Mouse (Mus musculus): ENCODE measurements around the gene Uba52. TPM values are rescaled to one million over a fixed set of nuclear protein-coding genes. Genes with fewer than 3 reads are reported as not detected.

Uba52 gene
- total RNA-seq, 2 experiments from 2014 or later, result 1,251 to 1,480 TPM

DNA sequence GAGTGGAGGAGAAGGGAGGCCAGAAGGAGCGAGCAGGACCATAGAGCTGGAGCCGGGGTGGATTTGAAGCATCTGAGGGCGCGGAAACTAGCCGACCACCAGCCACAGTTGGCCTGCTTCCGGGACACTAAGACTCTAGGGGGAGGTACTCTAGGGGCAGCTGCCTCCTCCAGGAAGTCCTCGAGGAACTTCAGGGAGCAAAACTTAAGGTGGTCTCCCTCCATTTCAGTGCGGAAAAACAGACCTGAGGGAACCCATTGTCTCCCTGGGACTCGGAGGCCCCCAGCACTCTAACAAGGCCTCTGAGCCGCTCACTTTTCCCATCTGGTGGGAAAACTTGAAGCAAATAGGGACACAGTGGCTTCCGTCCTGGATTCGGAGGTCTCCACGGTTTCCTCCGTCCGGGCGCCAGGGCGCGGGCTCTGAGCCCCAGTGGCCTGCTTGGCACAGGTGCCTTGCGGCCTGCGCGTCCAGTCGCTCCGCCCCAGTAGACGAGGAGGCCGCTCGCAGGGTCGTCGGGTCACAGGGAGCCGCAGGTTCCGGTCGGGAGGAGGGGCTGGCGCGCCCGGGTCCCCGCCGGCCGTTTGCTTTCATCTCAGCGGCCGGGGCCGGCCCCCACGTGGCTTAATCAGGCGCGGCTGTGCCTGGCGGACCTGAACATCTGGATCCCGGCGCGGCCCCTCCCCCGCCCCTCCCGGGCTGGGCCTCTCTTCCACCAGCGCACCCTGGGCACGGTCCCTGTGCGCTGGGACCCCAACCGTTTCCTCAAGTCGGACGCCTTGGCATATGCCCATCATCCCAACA, 22.4 kb downstream of the Uba52 start:
- ATAC-seq (replicated peaks; ENCODE audit: low FRiP score, poor library complexity, severe bottlenecking), result no peak

DNA sequence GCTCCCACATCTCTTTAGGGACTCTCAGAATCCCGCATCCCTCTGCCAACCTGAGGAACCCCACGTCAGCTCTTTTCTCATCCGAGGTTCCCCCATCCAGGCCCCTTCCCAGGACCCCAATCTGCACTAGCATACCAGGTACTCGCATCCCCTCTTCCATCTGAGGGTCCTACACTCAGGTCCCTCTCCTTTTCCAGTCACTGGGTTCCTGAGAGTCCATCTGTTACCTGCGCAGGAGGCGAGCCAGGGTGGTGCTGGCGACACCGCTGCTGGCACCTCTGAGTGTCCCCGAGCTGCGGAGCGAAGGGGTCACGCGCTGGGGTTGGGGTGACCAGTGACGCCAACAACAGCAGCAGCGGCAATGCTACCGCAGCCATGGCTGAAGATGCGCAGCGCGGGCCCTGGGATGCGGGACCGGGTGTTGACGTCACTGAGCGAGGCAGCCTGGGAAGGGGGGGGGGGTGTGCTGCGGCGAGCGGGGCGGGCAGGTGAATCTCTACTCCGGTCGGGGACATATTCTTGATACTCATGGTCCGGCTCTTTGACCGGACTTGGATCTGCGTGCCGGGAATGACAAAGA, 23.6 kb downstream of the Uba52 start, which contains the start of gene Tmem59l:
Tmem59l (minus strand) TSS at position 418 of the 580 bp plus-strand sequence.
- no peak for ATAC-seq (replicated peaks; ENCODE audit: low FRiP score, poor library complexity, severe bottlenecking)

DNA sequence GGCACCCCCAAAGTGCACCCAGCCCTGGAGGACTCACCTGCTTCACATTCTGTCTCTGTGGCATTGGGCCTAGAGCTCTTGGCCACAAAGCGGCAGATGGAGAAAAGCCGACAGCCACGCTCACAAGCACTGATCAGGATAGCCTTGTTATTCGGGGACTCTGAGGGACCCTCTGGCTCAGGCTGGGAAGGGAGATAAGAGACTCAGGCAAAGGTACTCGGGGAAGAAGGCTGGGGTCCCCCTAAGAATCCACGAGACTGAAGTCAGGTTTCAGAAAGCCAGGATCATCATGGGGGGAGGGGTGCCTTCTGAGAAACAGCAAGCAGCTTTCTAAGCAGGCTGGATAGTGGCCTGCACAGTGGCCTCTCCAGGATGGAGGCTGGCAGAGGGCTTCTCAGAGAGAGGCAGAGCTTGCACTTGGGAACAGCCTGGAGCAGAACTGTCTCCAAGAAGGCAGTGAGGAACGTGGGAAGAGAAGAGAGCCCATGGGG, 24.4 kb downstream of the Uba52 start:
- ATAC-seq (replicated peaks; ENCODE audit: low FRiP score, poor library complexity, severe bottlenecking), result no peak

DNA sequence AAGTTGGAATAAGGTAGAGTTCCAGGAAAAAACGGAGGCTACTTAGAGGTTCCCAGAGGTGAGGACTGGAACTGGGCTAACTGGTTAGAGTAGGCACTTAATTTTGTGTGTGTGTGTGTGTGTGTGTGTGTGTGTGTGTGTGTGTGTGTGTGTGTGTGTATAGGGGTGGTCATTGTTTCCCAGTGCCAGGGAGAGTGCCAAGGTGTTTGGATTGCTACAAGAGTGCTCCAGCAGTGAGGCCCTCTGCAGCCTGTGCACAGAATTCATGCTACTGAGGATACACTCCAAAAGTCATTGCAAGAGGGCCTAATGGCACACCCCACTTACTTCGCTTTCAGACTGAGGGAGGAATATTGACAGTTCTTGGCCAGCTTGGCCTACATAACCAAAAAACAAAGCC, 27.7 kb downstream of the Uba52 start:
- ATAC-seq (replicated peaks; ENCODE audit: low FRiP score, poor library complexity, severe bottlenecking), result no peak

DNA sequence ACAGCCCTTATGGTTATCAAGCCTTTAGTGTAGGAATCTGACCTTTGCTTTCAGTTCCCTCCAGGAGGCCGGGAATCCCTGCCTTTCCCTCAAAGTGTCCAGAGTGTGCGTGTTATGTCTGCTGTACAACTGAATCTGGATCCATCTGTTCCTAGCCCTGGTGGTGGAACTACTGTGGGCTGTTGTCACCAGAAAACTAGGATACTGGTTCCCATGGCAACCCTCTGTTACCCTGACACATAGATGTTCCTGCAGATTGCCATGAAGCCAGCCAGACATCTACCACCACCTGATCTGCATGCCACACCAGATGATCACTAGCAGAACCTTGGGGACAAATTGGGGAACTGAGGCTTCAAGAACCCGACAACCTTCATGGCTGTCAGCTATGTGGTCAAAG, 28.7 kb downstream of the Uba52 start:
- no peak for ATAC-seq (replicated peaks; ENCODE audit: low FRiP score, poor library complexity, severe bottlenecking)

DNA sequence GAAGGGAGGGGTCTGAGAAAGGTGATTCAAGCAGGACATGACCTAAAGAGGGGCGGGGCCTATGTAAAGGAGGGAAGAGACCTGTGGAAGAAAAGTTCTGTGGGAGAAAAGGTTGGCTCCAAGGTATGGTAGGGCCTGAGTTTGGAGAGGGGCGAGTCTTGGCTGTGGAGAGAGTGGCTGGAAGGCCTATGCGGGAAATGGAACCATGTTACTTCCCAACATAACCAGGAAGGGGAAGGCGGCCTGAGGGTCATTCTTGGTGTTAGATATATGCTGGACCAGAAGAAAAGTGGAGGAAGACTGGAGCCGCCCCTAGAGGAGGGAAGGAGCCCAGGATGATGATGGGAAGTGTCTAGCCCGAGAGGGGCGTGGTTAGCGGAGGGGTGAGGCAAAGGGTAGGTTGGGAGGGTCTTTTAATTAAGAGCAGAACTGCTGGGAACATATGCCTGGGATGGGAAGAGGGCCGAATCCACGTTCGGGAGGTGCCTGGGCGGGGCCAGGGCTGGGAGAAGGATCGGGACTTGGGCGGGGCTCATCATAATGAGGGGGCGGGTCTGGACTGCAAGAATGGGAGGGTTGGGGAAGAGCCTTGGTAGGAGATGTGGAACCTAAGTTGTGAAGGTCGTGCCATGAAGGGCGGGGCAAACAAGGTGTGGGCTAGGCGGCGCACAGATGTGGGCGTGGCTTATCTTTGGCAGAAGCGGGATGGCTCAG, 33.2 kb downstream of the Uba52 start:
- ATAC-seq (replicated peaks; ENCODE audit: low FRiP score, poor library complexity, severe bottlenecking), result peak; percentile 33; the same call in 1 of the 2 replicates

DNA sequence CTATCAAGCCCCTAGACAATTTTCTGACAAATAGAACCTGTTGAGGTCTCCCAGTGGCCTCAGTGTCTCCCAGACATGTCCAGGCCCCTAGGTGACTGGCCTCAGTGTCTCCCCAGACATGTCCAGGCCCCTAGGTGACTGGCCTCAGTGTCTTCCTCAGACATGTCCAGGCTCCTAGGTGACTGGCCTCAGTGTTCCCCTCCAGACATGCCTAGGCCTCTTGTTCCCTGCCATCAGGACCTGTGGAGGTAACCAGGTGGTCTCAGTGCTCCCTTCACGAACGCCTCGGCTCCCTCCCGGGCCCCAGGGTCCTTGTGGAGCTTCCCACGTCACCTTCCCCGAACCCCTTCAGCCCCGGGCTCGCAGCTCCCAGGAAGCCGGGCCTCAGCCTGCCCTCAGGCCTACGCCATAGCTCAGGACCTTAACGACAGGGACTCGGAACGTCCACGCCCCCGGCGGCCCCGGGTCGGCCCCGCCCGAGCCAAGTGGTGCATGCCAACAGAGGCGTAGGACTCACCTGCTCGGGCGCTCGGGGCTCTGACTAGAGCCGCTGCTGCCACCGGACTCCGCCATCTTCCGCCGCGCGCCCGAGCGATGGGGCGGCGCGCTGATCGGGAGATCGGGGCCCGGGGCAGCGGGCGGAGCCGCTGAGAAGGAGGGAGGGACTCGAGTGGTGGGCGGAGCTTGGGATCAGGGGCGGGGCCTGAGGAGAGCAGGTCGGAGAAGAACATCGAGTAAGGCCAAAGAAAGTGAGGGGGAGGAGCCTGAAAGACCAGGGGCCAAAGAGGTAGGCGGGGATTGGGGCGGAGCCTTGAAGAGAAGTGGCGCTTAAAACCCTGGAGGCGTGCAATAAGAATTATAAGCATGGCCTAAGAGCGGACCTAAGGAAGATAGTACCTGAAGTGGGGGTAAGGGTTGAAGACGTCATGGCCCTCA, 34.0 kb downstream of the Uba52 start, which contains the start of gene Klhl26:
Klhl26 (minus strand) TSS at position 636 of the 936 bp plus-strand sequence.
- ATAC-seq (replicated peaks; ENCODE audit: low FRiP score, poor library complexity, severe bottlenecking), result peak; percentile 87

DNA sequence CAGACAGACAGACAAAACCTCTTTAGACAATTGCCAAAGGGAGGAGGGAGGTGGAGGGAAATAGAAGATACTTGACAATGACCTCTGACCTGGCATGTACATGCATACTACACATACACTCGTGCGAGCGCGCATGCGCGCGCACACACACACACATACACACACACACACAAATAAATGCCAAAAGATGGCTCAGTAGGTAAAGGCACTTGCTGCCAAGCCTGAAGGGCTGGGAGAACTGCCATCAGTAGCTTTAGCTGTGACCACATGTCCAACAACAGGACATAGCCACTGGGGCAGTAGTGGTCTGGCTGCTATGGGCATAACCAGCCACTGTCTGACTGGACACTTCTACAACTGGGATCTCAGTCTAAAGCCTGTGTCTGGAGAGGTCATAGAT, 38.7 kb downstream of the Uba52 start:
- no peak for ATAC-seq (replicated peaks; ENCODE audit: low FRiP score, poor library complexity, severe bottlenecking)

DNA sequence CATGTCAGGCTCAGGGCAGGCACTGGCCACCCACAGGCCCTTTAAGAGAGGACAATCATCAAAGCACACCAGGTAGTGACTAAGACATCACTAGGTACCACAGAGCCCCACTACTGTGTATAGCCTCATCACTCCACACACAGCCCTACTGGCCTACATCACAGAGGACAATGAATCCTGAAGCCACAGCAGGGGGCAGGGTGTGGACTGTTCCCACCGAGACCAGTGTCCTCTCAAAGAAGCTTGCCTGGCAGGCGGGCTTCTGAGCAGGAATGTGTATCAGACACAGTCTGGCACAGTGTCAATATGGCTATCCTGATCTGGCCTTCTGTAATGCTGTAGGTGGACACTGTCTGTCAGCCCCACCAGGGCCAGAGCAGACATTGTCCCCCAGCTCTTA, 40.7 kb downstream of the Uba52 start:
- ATAC-seq (replicated peaks; ENCODE audit: low FRiP score, poor library complexity, severe bottlenecking), result no peak

DNA sequence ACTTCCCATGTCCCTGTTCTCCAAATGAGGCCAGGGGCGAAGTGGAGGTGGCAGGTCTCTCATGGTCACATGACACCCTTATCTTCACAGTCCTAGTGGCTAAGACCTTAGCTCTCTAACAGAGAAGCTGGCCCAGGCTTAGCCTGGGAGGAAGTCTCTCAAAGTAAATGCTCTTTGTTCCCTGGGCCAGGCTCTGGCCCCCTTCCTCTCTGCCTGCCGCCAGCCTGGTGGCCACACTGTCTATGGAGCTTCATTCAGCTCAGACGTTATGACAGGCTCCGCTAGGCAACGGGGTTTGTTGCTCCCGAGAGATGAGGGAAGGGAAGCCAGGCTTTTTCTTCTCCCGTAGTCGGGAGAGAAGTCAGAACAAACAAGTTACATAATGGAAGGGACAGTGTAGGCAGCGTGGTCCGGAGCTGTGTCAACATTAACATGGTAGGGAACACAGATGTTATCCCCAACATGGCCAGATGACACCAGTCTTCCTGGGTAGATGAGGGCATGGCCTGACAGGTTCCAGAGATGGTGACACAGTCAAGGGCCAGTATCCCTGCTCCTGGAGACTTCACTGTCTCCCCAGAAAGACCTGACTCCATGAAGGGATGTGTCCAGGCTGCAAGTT, 41.2 kb downstream of the Uba52 start:
- no peak for ATAC-seq (replicated peaks; ENCODE audit: low FRiP score, poor library complexity, severe bottlenecking)

DNA sequence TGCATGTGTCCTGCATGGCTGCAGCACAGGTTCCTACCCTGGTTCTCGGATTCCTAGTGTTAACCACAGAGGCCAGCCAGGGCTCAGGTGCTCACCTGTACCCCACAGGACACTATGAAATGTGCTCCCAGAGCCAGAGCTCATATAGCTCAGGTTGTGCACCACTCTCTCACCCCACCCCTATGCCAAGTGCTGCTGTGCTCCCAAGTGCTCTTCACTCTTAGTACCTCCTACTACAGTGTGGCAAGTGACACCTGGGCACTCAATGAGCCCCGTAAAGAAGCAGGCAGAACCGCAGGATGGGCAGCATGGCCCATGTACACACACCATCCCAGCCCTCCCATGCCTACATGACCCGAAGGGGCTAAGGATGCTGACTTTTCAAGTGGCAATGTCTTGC, 41.9 kb downstream of the Uba52 start:
- ATAC-seq (replicated peaks; ENCODE audit: low FRiP score, poor library complexity, severe bottlenecking), result no peak

DNA sequence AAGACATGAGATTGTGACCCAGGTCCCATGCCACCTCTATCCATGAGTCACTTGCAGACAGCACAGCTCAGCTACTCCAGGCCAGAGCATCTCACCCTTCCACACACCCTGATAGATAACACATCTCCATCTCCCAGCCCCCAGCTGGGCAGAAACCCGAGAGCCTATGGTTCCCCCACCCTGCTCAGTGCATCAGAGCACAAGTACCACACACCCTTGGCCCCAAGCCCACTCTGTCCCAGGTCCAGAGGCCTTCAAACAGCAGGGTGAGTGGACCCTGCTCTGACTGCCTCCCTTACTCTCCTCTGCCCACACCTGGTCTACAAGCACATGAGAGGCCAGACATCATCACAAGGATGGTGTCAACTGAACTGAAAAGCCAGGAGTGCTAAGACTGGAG, 42.7 kb downstream of the Uba52 start:
- no peak for ATAC-seq (replicated peaks; ENCODE audit: low FRiP score, poor library complexity, severe bottlenecking)

DNA sequence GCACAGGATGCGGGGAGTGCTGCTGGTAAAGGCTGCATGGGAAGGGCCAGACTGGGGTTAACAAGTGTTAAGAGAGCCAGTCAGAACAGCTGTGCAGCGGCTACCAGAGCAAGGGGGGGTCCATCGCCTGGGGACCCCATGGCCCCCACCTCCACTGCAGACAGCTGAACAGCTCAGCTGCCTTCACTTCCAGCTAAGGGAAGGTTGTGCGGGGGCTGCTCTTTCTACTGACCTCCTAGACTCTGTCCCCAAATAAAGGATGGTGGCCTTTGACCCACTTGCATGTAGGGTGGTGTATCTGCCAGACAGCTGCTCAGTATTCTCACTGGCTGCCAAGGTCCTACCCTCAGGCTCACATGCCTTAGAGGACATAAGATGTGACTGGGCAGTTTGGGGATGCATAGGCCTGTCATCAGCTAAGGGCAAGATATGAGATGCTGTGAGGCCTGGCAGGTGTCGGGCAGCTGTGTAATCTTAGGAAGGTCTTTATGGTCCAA, 43.3 kb downstream of the Uba52 start:
- no peak for ATAC-seq (replicated peaks; ENCODE audit: low FRiP score, poor library complexity, severe bottlenecking)

DNA sequence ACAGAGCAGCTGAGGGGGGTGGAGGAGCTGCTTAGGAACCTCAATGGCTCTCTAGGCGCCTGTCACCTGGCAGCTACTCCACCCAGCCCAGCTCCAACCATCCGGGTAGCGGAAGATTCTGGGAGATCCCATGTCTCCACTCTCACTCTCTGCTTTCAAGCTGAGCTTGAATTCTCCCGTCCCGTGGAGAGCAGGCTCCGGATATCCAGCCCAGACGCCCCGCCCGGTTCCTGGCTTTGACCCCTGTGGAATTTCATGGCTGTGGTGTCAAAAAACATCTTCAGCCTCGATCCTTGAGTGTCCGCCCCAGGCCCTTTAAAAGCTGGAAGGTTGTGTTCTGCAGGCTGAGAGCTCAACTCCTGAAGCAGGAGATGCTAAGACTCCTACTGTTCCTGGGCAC, 43.8 kb downstream of the Uba52 start:
- no peak for ATAC-seq (replicated peaks; ENCODE audit: low FRiP score, poor library complexity, severe bottlenecking)

DNA sequence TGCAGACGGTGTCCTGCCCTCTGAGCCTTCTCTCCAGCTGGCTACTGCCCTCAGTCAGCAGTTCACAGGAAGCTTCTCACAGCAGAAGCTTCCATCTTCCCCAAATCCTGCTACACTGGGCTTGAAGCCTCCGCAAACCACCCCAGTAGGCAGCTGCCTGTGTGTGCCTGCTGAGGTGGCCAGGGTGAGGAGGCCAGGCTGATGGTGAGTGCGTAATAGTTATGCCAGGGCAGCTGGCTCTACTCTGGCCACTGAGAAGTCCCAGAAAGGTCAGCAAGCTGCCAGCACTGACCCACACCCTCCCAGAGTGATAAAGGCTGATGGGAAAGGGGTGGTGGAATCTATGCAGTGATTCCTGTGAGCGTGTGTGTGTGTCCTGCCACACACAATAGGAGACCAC, 44.3 kb downstream of the Uba52 start:
- no peak for ATAC-seq (replicated peaks; ENCODE audit: low FRiP score, poor library complexity, severe bottlenecking)

DNA sequence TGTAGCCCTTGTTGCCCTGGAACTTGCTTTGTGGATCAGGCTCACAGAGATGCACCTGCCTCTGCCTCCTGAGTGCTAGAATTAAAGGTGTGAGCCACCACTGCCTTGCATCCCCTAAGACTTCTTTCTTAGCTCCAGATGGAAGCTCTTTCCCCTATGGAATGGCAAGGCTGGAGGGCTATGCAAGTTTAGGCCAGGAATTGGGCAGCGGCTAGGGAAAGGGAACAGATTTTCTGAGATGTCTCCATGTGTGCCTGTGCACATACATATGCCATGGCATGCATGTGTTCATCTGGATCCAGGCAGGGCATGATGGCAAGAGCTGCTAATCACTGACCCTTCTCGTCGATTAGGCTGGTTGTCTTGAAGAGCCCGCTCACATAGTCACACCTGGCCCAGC, 44.9 kb downstream of the Uba52 start:
- no peak for ATAC-seq (replicated peaks; ENCODE audit: low FRiP score, poor library complexity, severe bottlenecking)

DNA sequence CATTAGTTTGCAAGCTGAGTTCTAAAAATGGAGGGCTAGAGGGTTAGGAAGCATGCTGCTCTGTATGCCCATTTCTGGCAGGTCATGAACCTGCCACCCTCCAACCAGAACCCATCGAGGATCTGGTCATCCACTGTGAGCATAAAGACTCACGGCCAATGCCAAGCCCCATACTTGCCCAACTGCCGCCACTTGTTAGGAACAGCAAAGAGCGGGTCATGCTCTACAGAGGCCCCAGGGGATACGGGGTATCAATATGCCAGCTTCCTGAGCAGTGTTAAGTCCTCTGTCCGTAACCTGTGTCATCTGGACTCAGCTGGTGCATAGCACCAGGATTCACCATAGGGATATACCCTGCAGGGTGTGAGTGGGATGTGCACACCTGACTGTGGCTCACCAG, 46.4 kb downstream of the Uba52 start:
- ATAC-seq (replicated peaks; ENCODE audit: low FRiP score, poor library complexity, severe bottlenecking), result no peak

DNA sequence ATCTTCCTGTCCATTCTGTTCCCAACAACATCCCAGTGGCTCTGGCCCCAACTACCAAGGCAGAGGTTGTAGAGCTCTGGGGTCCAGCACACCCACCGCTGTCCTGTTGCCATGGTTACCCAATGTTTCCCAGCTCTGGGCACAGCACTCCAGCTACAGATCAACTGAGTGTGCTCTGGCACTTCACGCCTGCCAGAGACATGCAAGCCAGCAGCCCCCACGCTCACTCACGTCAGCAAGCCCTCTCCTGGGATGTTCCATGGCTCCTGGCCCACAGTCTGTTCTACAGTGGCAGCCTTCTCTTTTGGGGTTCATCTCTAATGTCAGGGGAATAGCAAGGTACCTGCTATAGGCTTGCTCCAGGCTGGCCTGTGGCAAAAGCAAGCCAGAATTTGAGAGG, 47.3 kb downstream of the Uba52 start:
- ATAC-seq (replicated peaks; ENCODE audit: low FRiP score, poor library complexity, severe bottlenecking), result no peak

DNA sequence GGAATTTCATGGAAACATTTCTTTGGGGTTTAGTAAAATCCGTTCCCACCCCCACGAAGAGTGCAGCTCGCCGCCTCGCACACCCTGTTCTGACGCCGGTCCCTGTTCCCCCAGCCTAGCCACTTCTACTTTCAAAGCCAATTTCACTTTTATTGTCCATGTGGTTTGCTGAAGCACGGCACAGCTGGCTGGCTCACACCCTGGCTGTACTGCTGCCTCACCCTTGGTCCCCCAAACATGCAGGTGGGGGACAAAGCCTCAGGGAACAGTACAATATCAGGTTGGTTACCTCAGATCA, 48.1 kb downstream of the Uba52 start:
- no peak for ATAC-seq (replicated peaks; ENCODE audit: low FRiP score, poor library complexity, severe bottlenecking)

Measured in erythroid progenitor cell, adult 5-6 weeks (primary cell).